Mouse (Mus musculus) forebrain, postnatal 0 days (tissue): ENCODE measurements around the gene Nkg7. TPM values are rescaled to one million over a fixed set of nuclear protein-coding genes. Genes with fewer than 3 reads are reported as not detected.

Source experiments
- ATAC-seq: fragments of 200-750 bp; cut with Nextera tagmentation; 2 replicates; pipeline ENCODE4 v1.8.0; 2017; ENCODE audit warnings: mild to moderate bottlenecking, moderate library complexity
- DNase-seq: peaks from one replicate; pipeline ENCODE4 v3.0.0-alpha.2; 2015
- H3K27ac ChIP-seq: fragments of 300-500 bp; sonication (generic); 2 replicates; pipeline ENCODE4 v1.5.1; 2014; ENCODE audit warnings: low read depth, mild to moderate bottlenecking, antibody characterized with exemption, low read length, moderate library complexity, mixed read lengths
- H3K27me3 ChIP-seq: fragments of 300-500 bp; sonication (generic); 2 replicates; pipeline ENCODE4 v1.6.1; 2014; ENCODE audit warnings: mild to moderate bottlenecking, low read length, mixed read lengths; ENCODE audit not compliant: insufficient read depth
- H3K36me3 ChIP-seq: fragments of 300-500 bp; sonication (generic); 2 replicates; pipeline ENCODE4 v1.6.1; 2014; ENCODE audit warnings: mild to moderate bottlenecking, moderate library complexity; ENCODE audit not compliant: insufficient read depth
- H3K4me1 ChIP-seq: fragments of 300-500 bp; sonication (generic); 2 replicates; pipeline ENCODE4 v1.6.1; 2014; ENCODE audit warnings: antibody characterized with exemption; ENCODE audit not compliant: insufficient read depth
- H3K4me2 ChIP-seq: fragments of 300-500 bp; sonication (generic); 2 replicates; pipeline ENCODE4 v1.6.1; 2014; ENCODE audit warnings: low read depth, mild to moderate bottlenecking, moderate library complexity
- H3K4me3 ChIP-seq: fragments of 300-500 bp; sonication (generic); 2 replicates; pipeline ENCODE4 v1.5.1; 2014; ENCODE audit warnings: low read depth, low read length, mixed read lengths
- H3K9ac ChIP-seq: fragments of 300-500 bp; sonication (generic); 2 replicates; pipeline ENCODE4 v1.6.1; 2014; ENCODE audit warnings: mild to moderate bottlenecking
- H3K9me3 ChIP-seq: fragments of 300-500 bp; sonication (generic); 2 replicates; pipeline ENCODE4 v1.6.1; 2016; ENCODE audit warnings: low read length
- CTCF ChIP-seq: sonication (generic); IDR thresholded peaks from 2 replicates; pipeline ENCODE4 v1.5.1; 2016; ENCODE audit warnings: antibody characterized with exemption, control low read depth, low read depth
- WGBS: fragments of 180-500 bp; shearing (Covaris S2); extraction: QIAGEN DNeasy Blood & Tissue Kit; methylation state at CpG from one replicate; pipeline ENCODE4 v1.1.7; 2014; 5-methylcytosine and 5-hydroxymethylcytosine counted together
- polyA plus RNA-seq: library from polyadenylated mRNA; unstranded; fragments of >200 nt; fragmentation: Nextera tagmentation; extraction: Ambion mirVana; gene quantifications from 2 replicates; pipeline ENCODE4 v1.2.1, GENCODE M21; 2015
- total RNA-seq: library from RNA; depleted of rRNA; stranded (reverse); fragments of >200 nt; gene quantifications from 2 replicates; pipeline ENCODE4 v1.2.3, GENCODE M21; 2014

Gene Nkg7
- total and polyA plus RNA-seq, 2 experiments from 2014 or later: not detected

- Histone ChIP-seq H3K4me1 (peaks cover 6% of the 10 kb centered on the region), H3K9ac (no peak overlapping the region), H3K27ac (no peak overlapping the region), H3K36me3 (0 out of 2 replicates have a peak, but pooled peaks cover 7% of the 10 kb centered on the region), H3K4me2 (no peak overlapping the region), H3K27me3 (no peaks in the 10 kb centered on the region), H3K4me3 (no peak overlapping the region), H3K9me3 (no peaks in the 10 kb centered on the region)
- TF ChIP-seq CTCF: no peak
- WGBS: 98% methylated on average over 3 of the region's 3 CpGs
- DNase-seq: no peak
- no peak for ATAC-seq
Observed at GRCm38 (mm10) chr7:43448246-43448645, 11.4 kb downstream of the Nkg7 start.

- TF ChIP-seq CTCF: no peak
- DNase-seq: no peak
- ATAC-seq: no peak
- Histone ChIP-seq H3K27ac (no peak overlapping the region), H3K4me2 (no peak overlapping the region), H3K4me3 (no peak overlapping the region), H3K9me3 (no peaks in the 10 kb centered on the region), H3K36me3 (peaks cover 11% of the 10 kb centered on the region; the same call in 1 of the 2 replicates), H3K9ac (no peak overlapping the region), H3K4me1 (no peaks in the 10 kb centered on the region), H3K27me3 (no peaks in the 10 kb centered on the region)
- 99% methylated on average over 2 of the region's 2 CpGs for WGBS
Observed at GRCm38 (mm10) chr7:43449811-43450210, 12.9 kb downstream of the Nkg7 start.

- Histone ChIP-seq H3K36me3 (peaks cover 22% of the 10 kb centered on the region), H3K4me2 (no peak overlapping the region), H3K27me3 (no peaks in the 10 kb centered on the region), H3K4me3 (no peak overlapping the region), H3K4me1 (no peaks in the 10 kb centered on the region), H3K9me3 (no peaks in the 10 kb centered on the region), H3K27ac (no peak overlapping the region), H3K9ac (no peak overlapping the region)
- 94% methylated on average over 11 of the region's 11 CpGs for WGBS
- no peak for DNase-seq
- no peak for ATAC-seq
- no peak for TF ChIP-seq CTCF
Observed at GRCm38 (mm10) chr7:43451726-43452125, 14.9 kb downstream of the Nkg7 start.

- 44% methylated on average over 4 of the region's 4 CpGs for WGBS
- DNase-seq (no peak), ATAC-seq (no peak)
Observed at GRCm38 (mm10) chr7:43452609-43453008, 15.7 kb downstream of the Nkg7 start.

GRCm38 (mm10) chr7:43453599-43454355 lies 16.9 kb downstream of the Nkg7 start:
- no peak overlapping the region for H3K4me3 ChIP-seq
- H3K4me2 ChIP-seq: no peak overlapping the region
- WGBS: 87% methylated on average over 14 of the region's 14 CpGs
- H3K27me3 ChIP-seq: no peaks in the 10 kb centered on the region
- peaks cover 26% of the 10 kb centered on the region for H3K36me3 ChIP-seq
- H3K27ac ChIP-seq: no peak overlapping the region
- ATAC-seq (no peak), DNase-seq (no peak)
- H3K4me1 ChIP-seq: no peaks in the 10 kb centered on the region
- H3K9me3 ChIP-seq: no peaks in the 10 kb centered on the region
- H3K9ac ChIP-seq: no peak overlapping the region
- no peak for TF ChIP-seq CTCF

More at GRCm38 (mm10) chr7:43452609-43453008, 15.7 kb downstream of the Nkg7 start:
- H3K4me2 ChIP-seq: no peak overlapping the region
- TF ChIP-seq CTCF: no peak; the same call in 1 of the 2 replicates
- H3K9me3 ChIP-seq: no peaks in the 10 kb centered on the region
- no peaks in the 10 kb centered on the region for H3K4me1 ChIP-seq
- peaks cover 26% of the 10 kb centered on the region for H3K36me3 ChIP-seq
- H3K4me3 ChIP-seq: no peak overlapping the region
- H3K27ac ChIP-seq: no peak overlapping the region
- no peak overlapping the region for H3K9ac ChIP-seq
- H3K27me3 ChIP-seq: no peaks in the 10 kb centered on the region

- H3K4me3 ChIP-seq: no peak overlapping the region
- no peak overlapping the region for H3K4me2 ChIP-seq
- ATAC-seq: no peak
- peaks cover 26% of the 10 kb centered on the region for H3K36me3 ChIP-seq
- no peak for DNase-seq
- 91% methylated on average over 6 of the region's 6 CpGs for WGBS
- H3K27ac ChIP-seq: no peak overlapping the region
- no peak overlapping the region for H3K9ac ChIP-seq
- H3K4me1 ChIP-seq: no peaks in the 10 kb centered on the region
- H3K27me3 ChIP-seq: no peaks in the 10 kb centered on the region
- TF ChIP-seq CTCF: no peak
- H3K9me3 ChIP-seq: no peaks in the 10 kb centered on the region
Observed at GRCm38 (mm10) chr7:43454371-43454770, 17.5 kb downstream of the Nkg7 start.

- Histone ChIP-seq H3K4me2 (no peak within 1 kb of the TSS), H3K4me3 (no peak within 1 kb of the TSS), H3K27me3 (no peaks in the 10 kb centered on the region), H3K27ac (no peak within 1 kb of the TSS), H3K36me3 (no peaks in the 10 kb centered on the region), H3K9ac (no peak within 1 kb of the TSS), H3K4me1 (no peaks in the 10 kb centered on the region), H3K9me3 (no peaks in the 10 kb centered on the region)
- DNase-seq (no peak), ATAC-seq (no peak)
- WGBS: 66% methylated on average over 4 of the region's 4 CpGs
- no peak for TF ChIP-seq CTCF
Observed at GRCm38 (mm10) chr7:43462851-43463250, 26.0 kb downstream of the Nkg7 start, which contains the start of gene Vsig10l. TSS of gene Vsig10l (plus strand) at chr7:43463151.
